Mouse (Mus musculus) B cell, adult (primary cell): ENCODE results near the gene Mcpt4. TPM values are rescaled to one million over a fixed set of nuclear protein-coding genes. Genes with fewer than 3 reads are reported as not detected.

Experiments used
- total RNA-seq: library from RNA; stranded (reverse); gene quantifications from 4 replicates; pipeline ENCODE4 v1.2.4, GENCODE M21; 2023; ENCODE audit not compliant: inconsistent age

Mcpt4 gene
- 0.61 TPM in 1 of 4 replicates, not detected in the others for total RNA-seq

DNA sequence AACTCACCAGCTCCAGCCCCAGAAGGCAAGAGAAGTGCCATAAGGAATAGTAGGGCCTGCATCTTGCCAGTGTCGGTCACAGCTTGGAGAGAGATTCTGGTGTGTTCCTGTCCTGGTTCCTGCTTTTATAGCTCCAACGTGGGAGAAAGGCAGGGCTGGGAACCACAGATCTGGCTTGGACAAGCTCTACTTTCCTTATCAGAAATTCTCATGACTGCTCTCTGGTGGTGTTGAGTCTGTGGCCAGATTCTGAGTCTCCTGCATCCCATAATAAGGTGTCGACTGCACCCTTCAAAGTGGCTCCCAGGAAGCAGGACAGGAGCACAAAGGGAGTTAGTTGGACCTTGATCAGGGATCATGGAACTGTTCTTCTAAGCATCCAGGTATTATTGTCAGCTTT, at the start of gene Mcpt4:
Gene Mcpt4, minus strand, starts transcription at position 101 of the 400 bp plus-strand sequence.

GRCm38 (mm10) chr14:56102386-56102785, 40.3 kb upstream of the Mcpt4 start, which contains the start of gene Ctsg:
Gene Ctsg (minus strand): TSS chr14:56102574.

DNA sequence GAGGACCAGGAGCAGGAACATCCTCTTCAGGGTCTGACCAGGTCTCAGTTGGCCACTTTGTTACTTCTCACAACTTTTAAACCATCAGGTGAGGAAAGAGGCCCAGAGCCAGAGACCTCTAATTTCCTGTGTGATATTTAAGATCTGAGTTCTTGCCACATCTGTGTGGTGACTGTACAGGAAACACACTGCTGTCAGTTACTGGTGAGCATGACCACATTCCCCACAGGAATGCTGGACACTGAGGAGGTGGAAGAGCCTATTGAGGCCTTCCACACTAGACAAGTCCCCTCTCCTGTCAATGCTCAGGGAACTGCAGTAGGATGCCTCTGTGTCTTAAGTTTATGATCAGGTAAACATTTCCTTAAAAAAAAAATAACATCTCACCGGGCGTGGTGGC, 23.1 kb upstream of the Mcpt4 start, which contains the start of gene Mcpt8:
Gene Mcpt8, minus strand, starts transcription at position 107 of the 400 bp plus-strand sequence.

GRCm38 (mm10) chr14:56041792-56042191, 20.3 kb downstream of the Mcpt4 start, which contains the start of gene Mcpt2:
Gene Mcpt2 (plus strand): TSS chr14:56042041.

GRCm38 (mm10) chr14:56030395-56030794, 31.7 kb downstream of the Mcpt4 start, which contains the start of gene Mcpt9:
Gene Mcpt9 (minus strand): TSS chr14:56030495.

GRCm38 (mm10) chr14:56017671-56018070, 44.4 kb downstream of the Mcpt4 start, which contains the start of gene Mcpt1:
Gene Mcpt1 (plus strand): TSS chr14:56017971.

Other genes with a start within 250 kb of the Mcpt4 start
- not detected in 4 replicates for gene Nfatc4, start 239.2 kb downstream of the Mcpt4 start, total RNA-seq
- 0.06 to 0.09 TPM in 2 of 4 replicates, not detected in the others for gene Nynrin, start 208.3 kb downstream of the Mcpt4 start, total RNA-seq
- 0.22 TPM in 1 of 4 replicates, not detected in the others for gene Cbln3, start 177.9 kb downstream of the Mcpt4 start, total RNA-seq
- 92.3 to 98.0 TPM (median 96.5 TPM) in 4 replicates for gene Khnyn, start 177.4 kb downstream of the Mcpt4 start, total RNA-seq
- gene Sdr39u1, start 162.0 kb downstream of the Mcpt4 start, total RNA-seq = 25.6 to 37.3 TPM (median 31.5 TPM) in 4 replicates
- gene Cma1, start 117.6 kb downstream of the Mcpt4 start, total RNA-seq = 0.66 TPM in 1 of 4 replicates, not detected in the others
- gene Cma2, start 111.3 kb downstream of the Mcpt4 start, total RNA-seq = not detected in 4 replicates
- gene Mcpt1, start 44.3 kb downstream of the Mcpt4 start, total RNA-seq = not detected in 4 replicates
- gene Mcpt9, start 31.8 kb downstream of the Mcpt4 start, total RNA-seq = not detected in 4 replicates
- gene Mcpt2, start 20.3 kb downstream of the Mcpt4 start, total RNA-seq = 0.51 TPM in 2 of 4 replicates, not detected in the others
- gene Mcpt8, start 23.0 kb upstream of the Mcpt4 start, total RNA-seq = not detected in 4 replicates
- not detected in 4 replicates for gene Ctsg, start 40.3 kb upstream of the Mcpt4 start, total RNA-seq
- not detected in 4 replicates for gene Gzme, start 58.3 kb upstream of the Mcpt4 start, total RNA-seq
- not detected in 4 replicates for gene Gzmd, start 70.3 kb upstream of the Mcpt4 start, total RNA-seq
- not detected in 4 replicates for gene Gzmg, start 97.3 kb upstream of the Mcpt4 start, total RNA-seq
- gene Gzmn, start 112.3 kb upstream of the Mcpt4 start, total RNA-seq = not detected in 4 replicates
- not detected in 4 replicates for gene Gzmf, start 149.1 kb upstream of the Mcpt4 start, total RNA-seq
- not detected in 4 replicates for gene Gzmc, start 172.3 kb upstream of the Mcpt4 start, total RNA-seq
- gene Gzmb, start 199.9 kb upstream of the Mcpt4 start, total RNA-seq = 0.83 to 0.96 TPM (median 0.84 TPM) in 3 of 4 replicates, not detected in the other